Mouse (Mus musculus) heart, adult 2 months (tissue): ENCODE results near the gene Tyrp1. TPM values are rescaled to one million over a fixed set of nuclear protein-coding genes. Genes with fewer than 3 reads are reported as not detected.

Experiments used
- DNase-seq, 2 experiments: peaks; one replicate each; pipeline ENCODE4 v3.0.0; 2021
- H3K27ac ChIP-seq: fragments of 200-600 bp; 2 replicates; pipeline ENCODE4 v1.8.1; 2022
- H3K27me3 ChIP-seq: fragments of 200-500 bp; 2 replicates; pipeline ENCODE4 v1.6.1; 2012; ENCODE audit warnings: mild to moderate bottlenecking, low read length, inconsistent platforms, mixed read lengths; ENCODE audit not compliant: control insufficient read depth, insufficient read depth
- H3K36me3 ChIP-seq: fragments of 200-500 bp; 2 replicates; pipeline ENCODE4 v1.6.1; 2012; ENCODE audit warnings: low read length, inconsistent platforms; ENCODE audit not compliant: control insufficient read depth, insufficient read depth
- H3K4me1 ChIP-seq: fragments of 200-500 bp; 2 replicates; pipeline ENCODE4 v1.6.1; 2011; ENCODE audit warnings: low read length; ENCODE audit not compliant: control insufficient read depth, insufficient read depth
- H3K4me3 ChIP-seq: fragments of 200-600 bp; 2 replicates; pipeline ENCODE4 v1.8.1; 2022
- H3K79me2 ChIP-seq: fragments of 200-500 bp; replicated peaks from 2 replicates; pipeline ENCODE4 v1.6.1; 2012; ENCODE audit warnings: mild to moderate bottlenecking, inconsistent platforms, low read length, moderate library complexity, mixed read lengths; ENCODE audit not compliant: control insufficient read depth, insufficient read depth
- H3K9ac ChIP-seq: fragments of 200-500 bp; 2 replicates; pipeline ENCODE4 v1.6.1; 2012; ENCODE audit warnings: low read depth, mild to moderate bottlenecking, control low read depth, inconsistent platforms, low read length, mixed read lengths
- CTCF ChIP-seq: fragments of 200-600 bp; IDR thresholded peaks from 2 replicates; pipeline ENCODE4 v1.8.1; 2022; ENCODE audit warnings: antibody characterized with exemption, mild to moderate bottlenecking, moderate library complexity
- EP300 ChIP-seq: fragments of 200-500 bp; IDR thresholded peaks from 2 replicates; pipeline ENCODE4 v1.6.1; 2011; ENCODE audit warnings: low read depth, low read length, control low read depth; ENCODE audit not compliant: insufficient read depth
- POLR2A ChIP-seq: fragments of 200-500 bp; IDR thresholded peaks from 2 replicates; pipeline ENCODE4 v1.6.1; 2011; ENCODE audit warnings: mild to moderate bottlenecking, low read depth, low read length, control low read depth; ENCODE audit not compliant: insufficient read depth
- WGBS: fragments of 180-500 bp; shearing (Covaris S2); methylation state at CpG from one replicate; pipeline ENCODE4 v1.1.7; 2018; 5-methylcytosine and 5-hydroxymethylcytosine counted together
- intact Hi-C: fragments of 180-260 bp; cut with DNase I; formaldehyde crosslinking; loops from one replicate; pipeline ENCODE4 v1.15.1; 2025
- long read RNA-seq: library from polyadenylated mRNA; stranded (forward); transcript quantifications from one replicate; pipeline ENCODE4 v2.0.0, GENCODE M21; 2021
- polyA plus RNA-seq: library from polyadenylated mRNA; depleted of rRNA; stranded (reverse); fragments of >200 nt; gene quantifications from 2 replicates; pipeline ENCODE4 v1.2.3, GENCODE M21; 2012; rRNA removed
- total RNA-seq, 2 experiments: library from RNA; stranded (reverse); gene quantifications; 2 replicates each; pipeline ENCODE4 v1.2.3; 2021

Gene Tyrp1
- total RNA-seq (under 1 TPM; 0.10 to 0.11 TPM), polyA plus RNA-seq (0.06 and 0.10 TPM in 2 replicates)
- long read RNA-seq = 0 reads

- Histone ChIP-seq H3K4me1 (no peaks in the 10 kb centered on the region), H3K79me2 (no peaks in the 10 kb centered on the region), H3K9ac (no peak within 1 kb of the TSS), H3K27ac (no peak within 1 kb of the TSS), H3K27me3 (no peaks in the 10 kb centered on the region), H3K4me3 (no peak within 1 kb of the TSS), H3K36me3 (no peaks in the 10 kb centered on the region)
- intact Hi-C loops = no loop called here
- DNase-seq = no peak
- 47% methylated on average over 3 of the region's 3 CpGs for WGBS
- TF ChIP-seq POLR2A (no peak), CTCF (no peak), EP300 (no peak)
Measured at GRCm38 (mm10) chr4:80834050-80834449, at the start of gene Tyrp1. Tyrp1 (plus strand) TSS chr4:80834123.

- intact Hi-C loops = no loop called here
- WGBS = 93% methylated on average over 1 of the region's 1 CpGs
- H3K27me3 ChIP-seq = no peaks in the 10 kb centered on the region
- no peaks in the 10 kb centered on the region for H3K36me3 ChIP-seq
- no peaks in the 10 kb centered on the region for H3K4me1 ChIP-seq
- H3K79me2 ChIP-seq = no peaks in the 10 kb centered on the region
- no peak overlapping the region for H3K9ac ChIP-seq
- H3K4me3 ChIP-seq = no peak overlapping the region
- TF ChIP-seq CTCF (no peak), EP300 (no peak), POLR2A (no peak)
- DNase-seq = no peak
- H3K27ac ChIP-seq = no peak overlapping the region
Measured at GRCm38 (mm10) chr4:80788339-80788738, 45.6 kb upstream of the Tyrp1 start.

GRCm38 (mm10) chr4:80819511-80819910, 14.4 kb upstream of the Tyrp1 start:
- Histone ChIP-seq H3K4me1 (no peaks in the 10 kb centered on the region), H3K9ac (no peak overlapping the region), H3K4me3 (no peak overlapping the region), H3K27ac (no peak overlapping the region), H3K27me3 (no peaks in the 10 kb centered on the region), H3K36me3 (no peaks in the 10 kb centered on the region), H3K79me2 (no peaks in the 10 kb centered on the region)
- no peak for DNase-seq
- intact Hi-C loops = no loop called here
- TF ChIP-seq POLR2A = no peak
- TF ChIP-seq CTCF = no peak
- no peak for TF ChIP-seq EP300

- no peak for DNase-seq
- H3K27me3 ChIP-seq = no peaks in the 10 kb centered on the region
- no peaks in the 10 kb centered on the region for H3K36me3 ChIP-seq
- intact Hi-C loops = no loop called here
- 74% methylated on average over 3 of the region's 3 CpGs for WGBS
- no peak overlapping the region for H3K27ac ChIP-seq
- H3K4me1 ChIP-seq = no peaks in the 10 kb centered on the region
- no peaks in the 10 kb centered on the region for H3K79me2 ChIP-seq
- no peak overlapping the region for H3K9ac ChIP-seq
- no peak overlapping the region for H3K4me3 ChIP-seq
- TF ChIP-seq CTCF (no peak), POLR2A (no peak), EP300 (no peak)
Measured at GRCm38 (mm10) chr4:80821945-80822344, 12.0 kb upstream of the Tyrp1 start.

GRCm38 (mm10) chr4:80828232-80828631, 5.7 kb upstream of the Tyrp1 start:
- WGBS = 54% methylated on average over 2 of the region's 2 CpGs
- Histone ChIP-seq H3K36me3 (no peaks in the 10 kb centered on the region), H3K27ac (no peak overlapping the region), H3K4me3 (no peak overlapping the region), H3K4me1 (no peaks in the 10 kb centered on the region), H3K9ac (no peak overlapping the region), H3K27me3 (no peaks in the 10 kb centered on the region), H3K79me2 (no peaks in the 10 kb centered on the region)
- no peak for DNase-seq
- TF ChIP-seq EP300 (no peak), POLR2A (no peak), CTCF (no peak)
- intact Hi-C loops = no loop called here

- Histone ChIP-seq H3K36me3 (no peaks in the 10 kb centered on the region), H3K27me3 (no peaks in the 10 kb centered on the region), H3K4me1 (no peaks in the 10 kb centered on the region), H3K79me2 (no peaks in the 10 kb centered on the region), H3K4me3 (no peak overlapping the region), H3K27ac (no peak overlapping the region), H3K9ac (no peak overlapping the region)
- 60% methylated on average over 4 of the region's 4 CpGs for WGBS
- DNase-seq = no peak
- intact Hi-C loops = no loop called here
- no peak for TF ChIP-seq CTCF
- TF ChIP-seq POLR2A = no peak
Measured at GRCm38 (mm10) chr4:80839317-80839716, 5.4 kb downstream of the Tyrp1 start.

- no peak overlapping the region for H3K4me3 ChIP-seq
- WGBS = 75% methylated on average over 1 of the region's 1 CpGs
- intact Hi-C loops = no loop called here
- no peak for DNase-seq
- H3K9ac ChIP-seq = no peak overlapping the region
- TF ChIP-seq POLR2A (no peak), CTCF (no peak)
- H3K27ac ChIP-seq = no peak overlapping the region
- H3K79me2 ChIP-seq = no peaks in the 10 kb centered on the region
- H3K36me3 ChIP-seq = no peaks in the 10 kb centered on the region
- no peaks in the 10 kb centered on the region for H3K27me3 ChIP-seq
- H3K4me1 ChIP-seq = no peaks in the 10 kb centered on the region
Measured at GRCm38 (mm10) chr4:80841980-80842379, 8.1 kb downstream of the Tyrp1 start.
